Mouse (Mus musculus) mature B cell (primary cell): ENCODE results near the gene H2-DMa.

Experiments
- in situ Hi-C: fragments of 300-500 bp; cut with MboI; formaldehyde crosslinking; loops from 2 replicates; pipeline ENCODE4 v1.14.3; 2019

H2-DMa gene

DNA sequence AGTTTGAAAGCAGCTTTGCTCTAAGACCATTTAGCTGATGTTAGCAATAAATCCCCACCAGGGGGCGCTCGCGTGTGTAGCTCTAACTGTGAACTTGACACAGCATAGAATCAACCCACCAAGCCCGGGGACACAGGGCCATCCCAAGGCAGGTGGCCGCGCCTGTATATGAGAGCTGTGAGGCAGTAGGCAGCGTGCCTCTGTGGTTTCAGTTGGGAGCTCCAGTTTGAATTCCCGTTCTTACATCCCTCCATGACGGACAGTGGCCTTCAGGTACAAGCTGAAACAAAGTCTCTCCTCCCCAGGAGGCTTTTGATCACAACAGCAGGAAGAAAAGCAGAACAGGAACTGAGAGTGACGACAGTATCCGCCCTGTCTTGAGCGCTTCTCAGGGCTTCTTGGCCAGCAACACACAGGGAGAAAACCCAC lies 17.7 kb upstream of the H2-DMa start:
- in situ Hi-C loops: no loop called here

DNA sequence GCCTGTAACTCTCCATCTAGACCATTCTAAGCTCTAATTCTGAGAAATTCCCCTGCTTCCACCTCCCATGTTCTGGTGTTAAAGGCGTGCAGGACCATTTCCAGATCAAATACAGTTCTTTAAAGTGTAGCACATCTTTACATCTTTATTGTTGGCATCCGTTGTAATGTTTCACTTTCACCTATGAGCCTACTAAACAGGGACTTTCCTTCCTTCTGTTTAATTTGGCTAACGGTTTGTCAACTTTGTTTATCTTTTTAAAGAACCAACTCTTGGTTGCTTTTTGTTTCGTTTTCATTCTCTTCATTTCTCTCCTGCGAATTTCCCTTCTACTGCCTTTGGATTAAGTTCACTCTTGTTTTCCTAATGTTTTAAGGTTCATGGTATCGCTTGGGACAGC lies 16.5 kb upstream of the H2-DMa start:
- in situ Hi-C loops: no loop called here

DNA sequence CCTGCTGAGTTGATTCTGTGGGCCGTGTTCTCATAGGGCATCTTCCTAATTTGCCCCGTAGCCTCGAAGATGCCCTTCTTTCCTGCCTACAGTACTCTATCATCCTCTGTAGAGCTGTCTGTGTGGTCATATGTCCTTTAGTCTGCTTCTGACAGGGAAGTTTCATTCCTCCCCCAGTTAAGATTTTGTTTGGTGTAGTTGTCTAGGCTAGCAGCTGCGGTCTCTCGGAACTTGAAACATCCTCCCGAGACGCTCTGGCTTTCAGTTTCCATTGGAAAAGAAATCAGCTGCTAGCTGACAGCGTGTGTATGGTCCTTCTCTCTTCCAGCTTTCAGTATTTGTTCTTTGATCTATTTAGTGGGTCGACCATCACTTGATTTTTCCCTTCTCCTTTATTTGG lies 14.5 kb upstream of the H2-DMa start:
- in situ Hi-C loops: no loop called here

DNA sequence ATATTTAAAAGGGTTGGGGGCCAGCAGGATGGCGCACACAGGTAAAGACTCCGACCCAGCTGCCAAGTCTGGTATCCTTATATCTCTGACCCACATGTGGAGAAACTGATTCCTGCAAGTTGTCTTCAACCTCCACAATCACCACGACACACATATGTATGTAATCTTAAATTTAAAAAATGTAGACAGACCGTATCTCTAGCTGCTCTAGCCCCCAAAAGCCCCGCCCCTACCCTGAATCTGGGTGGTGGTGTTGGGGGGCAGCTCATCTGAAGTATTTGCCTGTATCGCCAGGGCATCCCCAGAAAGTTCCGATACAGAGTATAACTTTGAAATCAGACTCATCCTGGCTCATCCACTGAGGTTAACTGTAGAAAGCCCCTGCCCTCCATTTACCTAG lies 12.8 kb upstream of the H2-DMa start:
- in situ Hi-C loops: no loop called here

DNA sequence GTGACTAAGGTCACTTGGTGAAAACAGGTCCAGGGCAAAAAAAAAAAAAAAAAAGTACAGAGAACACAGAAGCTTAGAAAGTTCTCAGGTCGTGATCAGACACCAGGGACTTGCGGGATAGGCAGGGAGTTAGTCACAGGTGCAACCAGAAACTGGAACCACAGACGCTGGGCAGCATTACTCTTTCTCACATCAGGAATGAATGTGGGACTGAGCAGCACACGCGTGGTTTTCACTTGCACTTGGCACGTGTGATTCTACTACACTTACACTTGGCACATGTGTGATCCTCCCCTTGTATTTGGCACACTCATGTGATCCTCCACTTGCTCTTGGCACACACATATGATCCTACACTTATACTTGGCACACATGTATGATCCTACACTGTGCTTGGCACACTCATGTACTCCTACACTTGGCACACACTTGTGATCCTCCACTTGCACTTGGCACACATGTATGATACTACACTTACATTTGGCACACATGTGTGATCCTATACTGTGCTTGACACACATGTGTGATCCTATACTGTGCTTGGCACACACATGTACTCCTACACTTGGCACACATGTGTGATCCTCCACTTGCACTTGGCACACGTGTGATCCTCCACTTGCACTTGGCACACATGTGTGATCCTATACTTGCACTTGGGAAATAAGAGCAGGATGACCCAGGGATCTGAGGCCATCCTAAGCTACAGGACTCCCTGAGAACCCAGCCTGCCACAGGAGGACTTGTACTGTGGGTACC lies 12.1 kb upstream of the H2-DMa start:
- in situ Hi-C loops: no loop called here

DNA sequence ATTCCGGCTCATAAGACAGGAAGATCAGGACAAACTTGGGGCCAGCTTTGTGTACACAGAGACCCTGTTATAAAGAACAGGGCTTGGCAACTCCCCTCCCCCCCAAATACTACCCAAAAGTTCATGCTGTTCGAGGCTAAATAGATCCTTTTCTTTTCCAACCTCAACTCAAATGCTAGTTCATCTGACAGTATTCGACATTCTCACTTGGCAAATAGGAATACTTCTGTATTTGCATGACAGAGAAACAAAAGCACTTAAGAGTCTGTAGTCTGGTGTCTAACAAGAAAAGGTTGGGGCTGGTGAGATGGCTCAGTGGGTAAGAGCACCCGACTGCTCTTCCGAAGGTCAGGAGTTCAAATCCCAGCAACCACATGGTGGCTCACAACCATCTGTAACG lies 10.9 kb upstream of the H2-DMa start:
- in situ Hi-C loops: no loop called here

DNA sequence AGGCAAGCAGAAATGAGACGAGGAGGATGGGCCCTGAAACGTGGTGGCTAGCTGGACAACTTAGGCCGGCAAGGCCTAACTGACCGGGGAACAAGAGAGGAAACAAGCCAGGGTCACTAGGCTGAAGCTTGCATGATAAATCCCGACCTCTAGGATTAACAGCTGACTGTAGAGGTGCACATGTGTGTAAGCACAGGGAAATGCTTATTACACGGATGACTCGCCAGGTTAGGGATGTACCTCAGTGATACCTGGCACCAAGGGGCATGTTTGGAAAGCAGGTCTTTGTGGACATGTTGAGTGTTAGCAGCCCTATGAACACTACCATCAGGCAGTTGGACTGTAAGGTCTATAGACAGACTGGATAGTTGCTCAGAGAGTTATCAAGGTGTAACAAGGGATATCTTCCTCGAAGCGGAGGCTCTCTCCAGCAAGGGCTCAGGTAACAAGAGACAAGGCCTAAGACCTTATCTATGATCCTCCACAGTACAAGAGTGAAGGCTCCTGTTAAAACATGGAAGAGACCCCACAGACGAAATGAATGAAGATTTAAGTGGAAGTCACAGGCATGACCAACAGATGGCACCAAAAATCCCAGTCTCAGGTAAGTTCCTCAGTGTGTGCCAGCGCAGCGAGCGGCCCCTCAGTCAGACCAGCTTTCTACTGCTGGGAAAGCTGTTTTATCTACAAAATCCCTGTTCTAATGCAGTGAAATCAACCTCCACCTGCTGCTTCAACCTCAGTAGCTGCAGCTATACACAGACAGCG lies 10.1 kb upstream of the H2-DMa start:
- in situ Hi-C loops: no loop called here

DNA sequence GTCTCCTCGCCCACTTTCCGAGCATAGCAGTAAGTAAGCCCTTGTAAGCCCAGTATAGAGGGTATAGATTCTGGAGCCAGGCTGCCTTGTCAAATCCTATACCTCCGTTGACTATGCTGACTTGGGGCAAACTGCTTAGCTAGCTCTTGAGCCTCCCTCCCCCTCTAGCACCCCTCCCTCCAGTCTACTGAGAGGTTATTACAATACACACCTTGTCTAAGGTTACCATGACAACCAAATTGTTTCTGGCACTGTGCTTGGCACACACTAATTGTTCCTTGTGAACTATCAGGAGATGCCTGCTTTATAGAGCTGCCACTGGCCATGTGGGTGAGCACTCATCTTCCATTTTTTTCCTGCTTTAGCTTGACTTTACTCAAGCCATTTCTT lies 9.5 kb upstream of the H2-DMa start:
- in situ Hi-C loops: no loop called here

DNA sequence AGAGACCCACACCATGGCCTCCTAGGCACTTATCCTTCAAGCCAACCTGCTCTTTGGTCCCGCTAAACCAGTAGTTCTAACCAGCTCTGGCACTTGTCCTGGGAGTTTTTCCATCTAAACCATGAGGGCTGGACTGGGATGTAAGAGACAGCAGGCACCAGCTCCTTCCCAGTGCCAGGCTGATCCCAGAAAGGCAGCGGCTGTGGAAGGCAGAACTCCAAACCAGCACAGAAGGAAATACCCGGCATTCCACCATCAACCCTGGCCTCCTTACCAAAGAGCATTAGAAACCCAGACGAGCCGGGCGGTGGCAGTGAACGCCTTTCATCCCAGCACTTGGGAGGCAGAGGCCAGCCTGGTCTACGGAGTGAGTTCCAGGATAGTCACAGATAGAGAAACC lies 9.0 kb upstream of the H2-DMa start:
- in situ Hi-C loops: no loop called here

DNA sequence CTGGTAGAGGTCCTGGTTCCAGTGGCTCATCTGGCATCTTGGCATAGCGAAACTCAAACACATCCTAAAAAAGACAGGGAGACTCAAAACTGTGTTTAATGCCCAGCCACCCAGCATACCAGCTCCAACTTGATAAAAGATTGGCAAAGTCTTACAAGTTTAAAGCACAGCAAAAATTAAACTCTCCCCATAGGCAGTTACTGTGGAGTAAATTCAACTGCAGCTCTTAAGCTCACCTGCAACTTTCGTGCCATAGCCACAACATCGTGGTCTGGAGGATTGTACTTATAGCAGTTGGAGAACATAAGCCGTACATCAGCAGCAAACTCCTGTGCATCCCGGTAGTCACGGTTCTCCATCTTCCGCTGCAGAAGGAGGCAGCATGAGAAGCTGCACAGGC lies 5.2 kb upstream of the H2-DMa start:
- in situ Hi-C loops: no loop called here

DNA sequence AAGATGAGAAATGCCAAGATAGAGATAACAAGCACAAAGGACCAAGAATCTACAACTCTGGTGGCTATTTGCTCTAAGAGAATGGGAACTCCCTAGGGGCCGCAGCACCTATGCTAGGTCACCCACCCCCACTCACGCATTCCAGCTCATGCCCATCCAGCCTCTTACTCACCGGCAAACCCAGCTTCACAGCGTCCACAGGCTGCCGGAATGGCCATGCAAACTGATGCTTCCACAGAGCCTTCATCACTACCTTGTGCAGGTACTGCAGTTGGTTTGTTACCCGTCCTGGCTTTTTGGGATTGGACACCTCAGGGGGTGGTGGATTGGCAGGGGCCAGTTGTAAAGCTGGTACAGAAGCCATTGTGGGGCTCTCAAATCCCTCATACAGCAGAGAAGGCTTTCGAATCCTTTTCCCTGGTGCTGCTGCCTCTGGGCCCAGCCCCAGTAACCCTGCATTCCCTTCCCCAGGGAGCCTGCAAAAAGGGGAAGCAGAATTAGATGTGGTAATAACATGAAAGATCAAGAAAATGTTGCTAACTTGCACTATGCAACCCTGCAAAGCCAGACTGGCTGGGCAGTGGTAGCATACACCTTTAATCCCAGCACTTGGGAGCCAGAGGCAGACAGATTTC lies 2.5 kb upstream of the H2-DMa start:
- in situ Hi-C loops: no loop called here

DNA sequence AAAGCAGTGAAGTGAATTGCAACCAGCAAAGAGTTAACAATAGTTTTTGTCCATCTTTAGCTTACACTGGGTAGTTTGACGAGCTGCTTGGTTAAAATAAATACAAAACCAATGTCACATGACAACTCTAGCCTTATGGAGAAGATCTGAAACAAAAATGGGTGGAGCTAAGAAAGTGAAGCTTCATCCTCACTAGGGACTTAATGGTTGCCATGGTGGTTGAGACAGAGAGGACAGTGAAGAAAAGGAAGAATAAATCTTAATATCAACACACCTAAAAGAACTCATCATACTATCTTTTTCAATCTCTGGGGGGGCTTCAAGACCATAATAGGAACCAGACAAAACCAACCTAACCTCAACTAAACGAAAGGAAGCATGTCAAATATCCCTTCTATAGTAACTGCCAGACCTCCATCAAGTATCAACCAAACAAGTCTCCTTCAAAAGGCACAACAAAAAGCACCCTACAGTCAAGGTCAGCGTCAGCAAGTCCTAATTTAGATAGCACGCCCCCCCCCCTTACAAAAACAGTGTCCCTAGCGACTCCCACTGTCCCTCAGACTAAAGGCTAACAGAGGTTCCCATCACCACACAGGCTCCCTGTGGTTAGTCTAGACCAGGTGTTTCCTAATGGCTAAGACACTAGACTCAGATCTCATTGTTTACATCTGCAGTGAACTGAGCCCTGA lies 1.8 kb upstream of the H2-DMa start:
- in situ Hi-C loops: no loop called here

DNA sequence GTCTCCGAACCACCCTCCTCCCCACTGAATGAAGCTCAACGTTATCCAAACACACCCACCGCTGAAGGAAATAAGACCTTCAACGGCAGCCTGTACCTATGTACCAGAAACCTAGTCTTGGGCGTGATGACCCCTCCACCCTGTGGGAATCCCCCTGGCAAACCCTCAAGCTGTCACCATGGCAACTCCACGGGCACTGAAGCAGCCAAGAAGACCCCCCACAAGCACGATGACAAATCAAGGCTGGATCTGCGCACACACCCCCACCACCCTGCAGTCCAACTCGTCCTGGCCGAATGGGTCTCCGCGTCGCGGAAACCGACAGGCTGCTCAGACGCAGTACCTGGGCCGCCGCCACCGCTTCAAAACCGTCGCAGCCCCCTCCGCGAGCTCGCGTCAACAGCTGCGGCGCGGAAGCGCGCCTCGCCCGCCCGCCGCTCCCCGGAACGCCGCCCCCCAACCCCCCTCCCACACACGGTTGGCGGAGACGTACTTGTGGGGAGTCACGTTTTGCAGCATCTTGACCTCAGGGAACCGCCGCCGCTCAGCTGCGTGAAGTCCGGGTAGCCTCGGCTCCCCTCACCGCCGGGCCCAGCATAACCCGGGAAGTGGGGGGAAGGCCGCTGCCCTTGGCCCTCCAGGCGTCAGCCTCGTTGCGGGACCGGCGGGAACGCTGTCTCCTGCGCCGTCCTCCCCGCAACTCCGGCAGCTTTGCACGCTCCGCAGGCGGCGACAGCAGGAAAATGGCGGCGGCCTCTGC lies 1.0 kb upstream of the H2-DMa start:
- in situ Hi-C loops: no loop called here

DNA sequence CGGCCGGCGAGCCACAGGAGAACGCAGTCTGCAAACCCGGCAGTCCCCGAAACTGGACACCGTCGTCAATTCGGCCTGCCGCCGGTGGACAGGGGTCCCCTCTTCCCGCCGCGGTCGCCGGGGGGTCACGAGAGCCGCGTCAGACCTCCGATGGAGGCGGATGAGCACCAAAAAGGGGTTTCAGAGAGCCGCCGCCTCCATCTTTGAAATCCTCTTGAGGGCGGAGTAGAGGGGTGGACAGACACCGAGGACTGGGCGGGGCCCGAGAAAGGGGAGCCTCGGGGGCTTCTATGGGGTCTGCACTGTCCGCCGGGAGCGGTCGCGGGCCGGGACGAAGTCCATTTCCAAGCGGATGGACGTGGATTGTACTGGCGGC lies 480 bp upstream of the H2-DMa start:
- in situ Hi-C loops: no loop called here

DNA sequence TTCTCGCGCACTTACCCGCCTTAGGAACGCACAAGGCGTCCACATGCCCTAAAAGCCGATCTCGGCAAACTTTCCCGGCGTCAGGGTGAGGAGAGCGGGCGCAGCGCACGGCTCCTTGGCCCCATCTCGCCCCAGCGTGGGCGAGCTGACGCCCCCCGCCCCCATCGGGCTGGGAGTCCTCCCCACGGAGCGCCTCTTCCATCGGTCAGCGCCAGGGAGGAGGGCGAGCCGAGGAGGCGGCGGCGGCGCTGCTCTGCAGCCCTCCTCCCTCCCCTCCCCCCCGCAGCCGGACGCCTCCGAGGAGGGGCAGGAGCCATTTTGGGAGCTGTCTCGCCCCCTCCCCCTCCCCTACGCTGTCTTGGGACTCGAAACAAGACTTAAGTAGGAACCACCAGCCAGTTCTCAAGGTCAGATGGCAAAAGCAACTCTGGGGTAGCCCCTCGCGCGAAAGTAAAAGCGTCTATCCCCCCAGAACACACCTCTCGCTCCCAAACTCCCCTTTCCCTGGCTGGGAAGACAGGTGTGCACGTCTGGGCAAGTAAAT lies 911 bp downstream of the H2-DMa start:
- in situ Hi-C loops: no loop called here

DNA sequence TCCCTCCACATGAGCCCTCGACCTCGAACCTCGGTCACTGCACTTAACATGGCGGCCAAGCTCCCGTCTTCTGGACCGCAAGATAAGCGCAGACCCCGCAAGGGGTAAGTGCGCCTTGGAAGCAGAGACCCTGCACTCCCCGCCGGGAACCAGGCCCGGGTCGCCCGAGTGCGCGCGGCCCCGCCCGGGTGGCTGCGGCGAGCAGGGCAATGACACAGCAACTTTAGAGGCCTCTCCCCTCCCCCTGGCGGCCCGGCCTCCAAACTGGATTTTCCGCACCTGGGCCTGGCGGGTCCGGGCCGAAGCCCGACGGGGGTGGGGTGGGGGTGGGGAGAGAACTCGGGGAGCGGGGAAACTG lies 1.5 kb downstream of the H2-DMa start:
- in situ Hi-C loops: no loop called here

DNA sequence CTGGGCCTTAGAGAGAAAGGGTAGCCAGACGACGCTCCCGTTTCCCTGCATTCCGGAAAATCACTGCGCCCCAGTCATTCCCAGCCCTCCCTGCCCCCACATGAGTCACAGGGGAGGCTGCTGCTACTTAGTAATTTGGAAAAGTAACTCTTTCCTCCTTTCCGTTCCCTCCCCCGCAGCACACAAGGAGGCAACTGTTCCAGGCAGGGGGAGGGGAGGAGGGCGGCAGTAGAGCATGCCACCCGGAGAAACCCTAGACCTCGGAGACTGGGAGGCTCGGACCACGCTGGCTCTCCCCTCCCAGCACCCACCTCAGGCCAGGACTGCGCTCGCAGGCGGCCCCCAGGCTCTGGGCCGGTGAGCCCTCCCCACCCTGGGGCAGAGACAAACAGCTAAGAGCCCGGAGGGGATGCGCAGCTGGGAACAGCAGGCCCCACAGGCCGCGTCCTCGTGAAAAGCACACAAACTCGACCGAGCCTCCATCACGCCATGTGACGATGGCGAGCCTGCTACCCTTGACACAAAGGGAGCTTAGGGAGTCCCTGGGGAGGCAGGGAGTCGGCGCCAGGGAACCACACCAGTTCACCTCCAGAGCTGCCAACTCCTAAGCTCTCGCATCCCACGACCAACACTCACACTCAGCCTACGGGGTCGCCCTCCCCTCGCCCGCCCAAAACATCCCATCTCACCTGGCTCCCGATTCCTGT lies 2.0 kb downstream of the H2-DMa start:
- in situ Hi-C loops: no loop called here

DNA sequence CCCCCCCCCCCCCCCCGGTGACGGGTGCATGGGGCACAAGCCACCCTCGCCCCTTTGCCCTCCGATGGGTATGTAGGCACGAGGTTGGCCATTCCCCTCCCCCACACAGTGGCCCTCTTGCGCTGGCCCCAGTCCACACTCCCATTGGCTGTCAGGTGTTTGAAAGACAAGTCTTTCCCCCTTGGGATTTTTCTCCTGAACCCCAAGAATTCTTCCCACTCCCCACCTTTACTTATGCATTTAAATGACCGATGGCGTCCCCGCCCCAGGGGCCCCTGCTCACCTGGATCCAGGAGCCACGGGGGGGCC lies 2.5 kb downstream of the H2-DMa start:
- in situ Hi-C loops: no loop called here

DNA sequence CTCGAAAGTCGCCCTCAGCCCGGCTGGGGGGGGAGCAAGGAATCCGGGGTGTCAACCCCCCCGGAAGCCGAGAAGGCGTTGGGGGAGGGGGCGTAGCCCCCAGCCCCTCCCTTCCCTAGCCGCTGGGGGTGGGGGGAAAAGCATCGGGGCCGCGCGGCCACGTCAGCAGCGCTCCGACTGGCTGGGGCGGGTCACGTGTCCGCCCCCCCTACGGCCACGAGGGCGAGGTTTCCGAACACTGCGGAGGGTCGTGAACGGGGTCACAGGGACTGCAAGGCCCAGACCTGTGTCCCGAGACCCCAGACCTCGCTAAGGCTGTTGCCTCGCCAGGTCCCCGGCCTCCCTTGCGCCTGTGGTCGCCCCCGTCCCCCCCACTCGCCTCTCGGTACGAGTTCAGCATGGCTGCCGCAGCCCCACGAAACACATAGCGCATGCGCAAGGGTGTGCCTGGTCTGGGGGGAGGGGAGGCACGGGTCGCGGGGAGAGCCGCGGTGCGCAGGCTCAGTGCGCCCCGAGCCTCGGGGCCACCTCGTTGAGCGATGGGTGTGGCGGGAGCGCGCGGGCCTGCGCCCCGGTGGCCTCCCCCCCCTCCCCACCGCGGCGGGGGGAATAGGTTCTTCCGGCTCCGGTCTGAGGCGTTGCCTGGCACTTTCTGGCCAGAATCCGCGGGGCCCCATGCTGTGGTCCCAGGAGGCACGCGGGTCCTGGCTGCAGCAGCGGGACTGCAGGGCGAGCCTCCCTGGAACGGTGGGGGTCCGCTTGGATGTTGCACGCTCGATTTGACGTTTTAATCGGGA lies 3.0 kb downstream of the H2-DMa start, which contains the start of gene Brd2:
TSS of gene Brd2 (minus strand) at position 447 of the 797 bp plus-strand sequence.
- in situ Hi-C loops: no loop called here

DNA sequence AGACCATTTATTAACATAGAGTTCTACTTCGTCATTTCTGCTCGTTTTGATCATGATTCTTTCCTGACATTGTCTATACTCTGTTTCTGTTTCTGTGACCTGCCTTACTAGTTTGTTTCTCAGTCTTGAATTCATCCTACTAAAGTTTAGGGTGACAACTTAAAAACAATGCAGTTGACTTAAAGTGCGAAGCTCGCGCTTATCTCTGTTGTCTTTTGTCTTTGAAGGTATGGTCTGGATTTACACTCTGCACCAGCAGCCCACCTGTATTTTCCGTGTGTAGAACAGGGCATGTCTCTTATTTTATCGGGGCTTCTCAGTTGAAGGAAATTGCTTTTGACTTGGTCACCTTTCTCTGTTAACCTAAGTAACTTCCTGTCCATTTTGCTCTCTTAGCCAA lies 3.8 kb downstream of the H2-DMa start:
- in situ Hi-C loops: no loop called here
